Comparison of ENCODE assay signal across 12 mouse cellular contexts in genomic region chr7:73393307-73394012, GRCm38 (mm10). TPM values are rescaled to one million over a fixed set of nuclear protein-coding genes. Genes with fewer than 3 reads are reported as not detected.
DNase-seq lines count a peak whose midpoint lies in the region; ATAC-seq and TF ChIP-seq lines count a peak whose summit lies in the region.
"Had no signal": no experiment of that assay in that cellular context is flagged by ENCODE, and none has a peak within 500 bp of the region (broad histone marks: within the 10 kb centered on the region; RNA-seq: fewer than 3 reads in every experiment).

No protein-coding gene starts in this region.

- peak overlapping the region; percentile 81 for H3K4me3 ChIP-seq in kidney, embryonic 16.5 days (ENCODE audit: low read length)
- H3K4me3 ChIP-seq in kidney, adult 2 months (ENCODE audit: insufficient read depth, low read depth, low read length) = no peak overlapping the region
- peak overlapping the region; percentile 87 for H3K4me3 ChIP-seq in embryonic facial prominence, embryonic 13.5 days
- H3K4me3 ChIP-seq in hindbrain, embryonic 14.5 days (replicated peaks; ENCODE audit: low read length) = peak overlapping the region; percentile 62
- peak overlapping the region; percentile 60 for H3K4me3 ChIP-seq in midbrain, postnatal 0 days (ENCODE audit: low read depth, low read length)
- H3K4me3 ChIP-seq: megakaryocyte, embryonic 14.5 days had no signal

- WGBS in kidney, embryonic 16.5 days = 19% methylated on average over 9 of the region's 9 CpGs
- WGBS in kidney, adult 2 months = 57% methylated on average over 9 of the region's 9 CpGs
- 26% methylated on average over 9 of the region's 9 CpGs for WGBS in embryonic facial prominence, embryonic 13.5 days
- WGBS in hindbrain, embryonic 14.5 days = 31% methylated on average over 9 of the region's 9 CpGs
- WGBS in midbrain, postnatal 0 days = 35% methylated on average over 9 of the region's 9 CpGs

- peak overlapping the region; percentile 31; the same call in 1 of the 2 replicates for H3K27ac ChIP-seq in kidney, embryonic 16.5 days (ENCODE audit: low read length)
- H3K27ac ChIP-seq in kidney, adult 2 months (ENCODE audit: insufficient read depth, low read depth, low read length) = no peak overlapping the region
- peak overlapping the region; percentile 99 for H3K27ac ChIP-seq in embryonic facial prominence, embryonic 13.5 days
- peak overlapping the region; percentile 90 for H3K27ac ChIP-seq in hindbrain, embryonic 14.5 days
- peak overlapping the region; percentile 84 for H3K27ac ChIP-seq in midbrain, postnatal 0 days (ENCODE audit: low read depth, low read length)

- TF ChIP-seq POLR2A in kidney, adult 2 months (IDR thresholded peaks at IDR 0.05; ENCODE audit: low read depth, low read length) = no peak

- no peaks in the 10 kb centered on the region for H3K9me3 ChIP-seq in kidney, embryonic 16.5 days (ENCODE audit: low read length)
- H3K9me3 ChIP-seq in embryonic facial prominence, embryonic 13.5 days = no peaks in the 10 kb centered on the region
- H3K9me3 ChIP-seq in hindbrain, embryonic 14.5 days (ENCODE audit: control insufficient read depth, low read length) = no peaks in the 10 kb centered on the region
- H3K9me3 ChIP-seq in midbrain, postnatal 0 days (ENCODE audit: low read length) = no peaks in the 10 kb centered on the region

- no peaks in the 10 kb centered on the region for H3K36me3 ChIP-seq in kidney, embryonic 16.5 days (ENCODE audit: insufficient read depth, low read length)
- no peaks in the 10 kb centered on the region for H3K36me3 ChIP-seq in kidney, adult 2 months (ENCODE audit: control insufficient read depth, insufficient read depth, low read length)
- no peaks in the 10 kb centered on the region for H3K36me3 ChIP-seq in embryonic facial prominence, embryonic 13.5 days
- H3K36me3 ChIP-seq in hindbrain, embryonic 14.5 days (replicated peaks; ENCODE audit: control insufficient read depth, insufficient read depth) = 0 out of 2 replicates have a peak, but pooled peaks cover under 1% of the 10 kb centered on the region
- H3K36me3 ChIP-seq in midbrain, postnatal 0 days (ENCODE audit: insufficient read depth, low read length) = no peaks in the 10 kb centered on the region
- H3K36me3 ChIP-seq: G1E had no signal

- H3K27me3 ChIP-seq in kidney, embryonic 16.5 days (ENCODE audit: insufficient read depth, low read length) = no peaks in the 10 kb centered on the region; the same call in 1 of the 2 replicates
- H3K27me3 ChIP-seq in kidney, adult 2 months (replicated peaks; ENCODE audit: control insufficient read depth, insufficient read depth, low read length) = no peaks in the 10 kb centered on the region; the same call in 1 of the 2 replicates
- H3K27me3 ChIP-seq in embryonic facial prominence, embryonic 13.5 days = peaks cover 18% of the 10 kb centered on the region; the same call in 1 of the 2 replicates
- no peaks in the 10 kb centered on the region for H3K27me3 ChIP-seq in hindbrain, embryonic 14.5 days (ENCODE audit: control insufficient read depth, insufficient read depth, low read length)
- H3K27me3 ChIP-seq in midbrain, postnatal 0 days (ENCODE audit: insufficient read depth, low read length) = no peaks in the 10 kb centered on the region

- H3K4me2 ChIP-seq in kidney, embryonic 16.5 days (replicated peaks; ENCODE audit: low read depth, low read length) = peak overlapping the region; percentile 84
- peak overlapping the region; percentile 78 for H3K4me2 ChIP-seq in embryonic facial prominence, embryonic 13.5 days
- peak overlapping the region; percentile 95 for H3K4me2 ChIP-seq in hindbrain, embryonic 14.5 days (replicated peaks)
- H3K4me2 ChIP-seq in midbrain, postnatal 0 days (ENCODE audit: low read depth, low read length, poor library complexity, severe bottlenecking) = peak overlapping the region; percentile 96

- peaks cover 45% of the 10 kb centered on the region for H3K4me1 ChIP-seq in kidney, embryonic 16.5 days (ENCODE audit: insufficient read depth, low read length)
- peaks cover 3% of the 10 kb centered on the region; the same call in 1 of the 2 replicates for H3K4me1 ChIP-seq in kidney, adult 2 months (ENCODE audit: control insufficient read depth, insufficient read depth, low read length)
- peaks cover 72% of the 10 kb centered on the region for H3K4me1 ChIP-seq in embryonic facial prominence, embryonic 13.5 days
- H3K4me1 ChIP-seq in hindbrain, embryonic 14.5 days (replicated peaks; ENCODE audit: control insufficient read depth, insufficient read depth, low read length) = peaks cover 50% of the 10 kb centered on the region
- peaks cover 29% of the 10 kb centered on the region for H3K4me1 ChIP-seq in midbrain, postnatal 0 days (ENCODE audit: insufficient read depth, low read length)

- no peak for ATAC-seq in kidney, embryonic 16.5 days (ENCODE audit: low FRiP score, low TSS enrichment)
- ATAC-seq in embryonic facial prominence, embryonic 13.5 days (ENCODE audit: insufficient number of reproducible peaks, insufficient read depth, low FRiP score, low TSS enrichment, low read depth) = no peak
- no peak for ATAC-seq in hindbrain, embryonic 14.5 days (ENCODE audit: low FRiP score)
- ATAC-seq in midbrain, postnatal 0 days (ENCODE audit: low FRiP score) = no peak
- ATAC-seq in erythroblast, adult 5-6 weeks (replicated peaks; ENCODE audit: low FRiP score, poor library complexity, severe bottlenecking) = no peak
- ATAC-seq: inflammation-experienced regulatory T-cells, adult 6 months had no signal

- H3K9ac ChIP-seq in kidney, embryonic 16.5 days (replicated peaks; ENCODE audit: low read length) = peak overlapping the region; percentile 91; the same call in 1 of the 2 replicates
- H3K9ac ChIP-seq in embryonic facial prominence, embryonic 13.5 days = peak overlapping the region; percentile 95
- peak overlapping the region; percentile 92 for H3K9ac ChIP-seq in hindbrain, embryonic 14.5 days
- H3K9ac ChIP-seq in midbrain, postnatal 0 days (replicated peaks; ENCODE audit: low read length, poor library complexity, severe bottlenecking) = peak overlapping the region; percentile 83; the same call in 1 of the 2 replicates

- no peak for DNase-seq in kidney, adult 2 months
- no peak for DNase-seq in hindbrain, embryonic 14.5 days (ENCODE audit: low spot score)
- DNase-seq in midbrain, postnatal 0 days (ENCODE audit: low spot score) = no peak
- no peak for DNase-seq in adipocyte (ENCODE audit: low spot score)
- DNase-seq in cerebellum, adult 8-10 months = no peak
- DNase-seq: cerebellum, adult 11-12 months had no signal

- no peak for TF ChIP-seq CTCF in kidney, adult 2 months (conservative IDR thresholded peaks at IDR 0.05; ENCODE audit: insufficient read depth, insufficient read length, low read depth, low read length)
- no peak for TF ChIP-seq CTCF in midbrain, postnatal 0 days (IDR thresholded peaks at IDR 0.05)

RNA-seq across cellular contexts. Expression of gene Rgma, which starts 18.2 kb away (rescaled TPM):
- polyA plus RNA-seq in kidney, embryonic 16.5 days (2015; fragmentation: Nextera tagmentation; extraction: Ambion mirVana) = 10.0 and 12.8 TPM in 2 replicates
- polyA plus RNA-seq in kidney, adult 2 months (2012; rRNA removed) = 7.2 and 8.7 TPM in 2 replicates
- 21.8 and 23.6 TPM in 2 replicates for polyA plus RNA-seq in embryonic facial prominence, embryonic 13.5 days (2015; fragmentation: Nextera tagmentation; extraction: Ambion mirVana)
- polyA plus RNA-seq in hindbrain, embryonic 14.5 days (2014; fragmentation: Nextera tagmentation; extraction: Ambion mirVana) = 46.3 and 46.7 TPM in 2 replicates
- 129 and 160 TPM in 2 replicates for total RNA-seq in midbrain, postnatal 0 days (2014; rRNA removed)
- polyA plus RNA-seq in midbrain, postnatal 0 days (2015; fragmentation: Nextera tagmentation; extraction: Ambion mirVana) = 42.7 and 42.9 TPM in 2 replicates
- not detected in 2 replicates for total RNA-seq in erythroblast, adult 5-6 weeks (2015; ENCODE audit: low replicate concordance)
- total RNA-seq in erythroblast, adult 5-6 weeks (2017; ENCODE audit: low replicate concordance) = not detected in 2 replicates
- polyA plus RNA-seq: G1E; inflammation-experienced regulatory T-cells, adult 6 months had no signal
